Mouse (Mus musculus) heart, embryonic 10.5 days (tissue): ENCODE data around the gene Stim1. TPM values are rescaled to one million over a fixed set of nuclear protein-coding genes. Genes with fewer than 3 reads are reported as not detected.

Experiments used
- DNase-seq: peaks from one replicate; pipeline ENCODE4 v3.0.0-alpha.2; 2017; ENCODE audit warnings: low spot score
- H3K27ac ChIP-seq: fragments of 300-500 bp; sonication (generic); 2 replicates; pipeline ENCODE4 v1.5.1; 2016; ENCODE audit warnings: mild to moderate bottlenecking
- H3K27me3 ChIP-seq: fragments of 300-500 bp; sonication (generic); 2 replicates; pipeline ENCODE4 v1.6.1; 2016; ENCODE audit warnings: mild to moderate bottlenecking; ENCODE audit not compliant: poor library complexity, insufficient read depth, severe bottlenecking
- H3K36me3 ChIP-seq: fragments of 300-500 bp; sonication (generic); 2 replicates; pipeline ENCODE4 v1.6.1; 2016; ENCODE audit warnings: mild to moderate bottlenecking, moderate library complexity
- H3K4me1 ChIP-seq: fragments of 300-500 bp; sonication (generic); 2 replicates; pipeline ENCODE4 v1.6.1; 2016; ENCODE audit warnings: mild to moderate bottlenecking
- H3K4me3 ChIP-seq: fragments of 300-500 bp; sonication (generic); 2 replicates; pipeline ENCODE4 v1.5.1; 2016; ENCODE audit warnings: mild to moderate bottlenecking, moderate library complexity
- H3K9me3 ChIP-seq: fragments of 300-500 bp; sonication (generic); 2 replicates; pipeline ENCODE4 v1.6.1; 2016; ENCODE audit warnings: mild to moderate bottlenecking, moderate library complexity
- WGBS: fragments of 180-500 bp; shearing (Covaris S2); methylation state at CpG from one replicate; pipeline ENCODE4 v1.1.7; 2016; 5-methylcytosine and 5-hydroxymethylcytosine counted together
- polyA plus RNA-seq: library from polyadenylated mRNA; unstranded; fragments of >200 nt; fragmentation: Nextera tagmentation; extraction: Ambion mirVana; gene quantifications from 2 replicates; pipeline ENCODE4 v1.2.1, GENCODE M21; 2016

The Stim1 gene
- polyA plus RNA-seq, 1 experiment from 2014 or later = 16.6 TPM

GRCm38 (mm10) chr7:102242371-102242770, 25.2 kb upstream of the Stim1 start:
- Histone ChIP-seq H3K27me3 (no peaks in the 10 kb centered on the region), H3K4me3 (no peak overlapping the region), H3K27ac (no peak overlapping the region), H3K4me1 (peaks cover 58% of the 10 kb centered on the region), H3K9me3 (no peaks in the 10 kb centered on the region), H3K36me3 (peaks cover 42% of the 10 kb centered on the region)
- WGBS = 74% methylated on average over 5 of the region's 5 CpGs
- no peak for DNase-seq

DNA sequence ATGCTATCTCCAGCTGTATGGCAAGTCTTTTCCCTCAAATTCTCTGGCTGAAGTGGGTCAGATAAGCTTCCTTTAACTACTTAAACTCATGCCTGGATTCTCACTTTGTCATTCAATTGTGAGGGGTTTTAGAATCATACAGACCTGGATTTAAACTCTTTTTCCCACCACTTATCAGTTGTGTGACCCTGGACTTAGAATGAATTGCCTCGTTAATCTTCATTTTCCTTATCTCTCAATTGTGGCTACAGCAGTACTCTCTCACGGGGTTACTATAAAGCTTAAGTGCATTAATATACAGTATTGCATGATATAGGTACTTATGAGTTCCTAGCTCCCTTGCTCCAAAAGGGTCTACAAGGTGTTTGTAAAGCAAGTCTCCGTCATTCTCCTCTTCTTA, 24.7 kb upstream of the Stim1 start:
- peaks cover 37% of the 10 kb centered on the region for H3K36me3 ChIP-seq
- no peaks in the 10 kb centered on the region for H3K9me3 ChIP-seq
- H3K27ac ChIP-seq = no peak overlapping the region
- WGBS = 50% methylated on average over 3 of the region's 3 CpGs
- H3K4me1 ChIP-seq = peaks cover 63% of the 10 kb centered on the region
- DNase-seq = no peak
- no peak overlapping the region for H3K4me3 ChIP-seq
- no peaks in the 10 kb centered on the region for H3K27me3 ChIP-seq

- 63% methylated on average over 2 of the region's 2 CpGs for WGBS
- Histone ChIP-seq H3K4me3 (no peak overlapping the region), H3K36me3 (peaks cover 27% of the 10 kb centered on the region), H3K9me3 (no peaks in the 10 kb centered on the region), H3K4me1 (peaks cover 73% of the 10 kb centered on the region), H3K27ac (no peak overlapping the region), H3K27me3 (no peaks in the 10 kb centered on the region)
- no peak for DNase-seq
Measured at GRCm38 (mm10) chr7:102243870-102244269, 23.7 kb upstream of the Stim1 start.

- DNase-seq = no peak
- Histone ChIP-seq H3K27ac (peak overlapping the region; percentile 62; the same call in 1 of the 2 replicates), H3K36me3 (peaks cover 16% of the 10 kb centered on the region), H3K9me3 (no peaks in the 10 kb centered on the region), H3K4me1 (peaks cover 75% of the 10 kb centered on the region), H3K4me3 (no peak overlapping the region), H3K27me3 (no peaks in the 10 kb centered on the region)
- WGBS = 72% methylated on average over 3 of the region's 3 CpGs
Measured at GRCm38 (mm10) chr7:102244782-102245535, 22.6 kb upstream of the Stim1 start.

DNA sequence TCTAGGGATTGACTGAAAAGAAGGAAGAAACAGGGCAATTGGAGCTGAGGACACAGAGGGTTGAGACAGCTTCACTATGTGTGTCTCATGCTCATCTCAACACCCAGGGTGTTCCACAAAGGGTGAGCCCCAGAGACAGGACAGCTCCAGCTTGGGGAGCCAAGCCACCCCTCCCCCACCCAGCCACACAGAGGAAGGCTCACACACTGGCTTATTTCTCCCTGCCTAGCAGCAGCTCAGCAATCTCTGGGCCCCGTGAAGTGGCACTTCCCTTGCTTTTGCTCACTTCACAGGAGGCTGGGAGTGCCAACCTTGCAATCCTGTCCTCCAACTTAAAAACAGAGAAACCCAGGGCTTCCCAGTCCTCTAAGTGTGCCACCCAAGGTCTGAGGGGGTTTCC, 21.8 kb upstream of the Stim1 start:
- H3K4me1 ChIP-seq = peaks cover 79% of the 10 kb centered on the region
- no peak for DNase-seq
- H3K27ac ChIP-seq = peak overlapping the region; percentile 62
- 3% methylated on average over 1 of the region's 1 CpGs for WGBS
- peaks cover 8% of the 10 kb centered on the region for H3K36me3 ChIP-seq
- H3K4me3 ChIP-seq = peak overlapping the region; percentile 6; the same call in 1 of the 2 replicates
- no peaks in the 10 kb centered on the region for H3K27me3 ChIP-seq
- H3K9me3 ChIP-seq = no peaks in the 10 kb centered on the region

DNA sequence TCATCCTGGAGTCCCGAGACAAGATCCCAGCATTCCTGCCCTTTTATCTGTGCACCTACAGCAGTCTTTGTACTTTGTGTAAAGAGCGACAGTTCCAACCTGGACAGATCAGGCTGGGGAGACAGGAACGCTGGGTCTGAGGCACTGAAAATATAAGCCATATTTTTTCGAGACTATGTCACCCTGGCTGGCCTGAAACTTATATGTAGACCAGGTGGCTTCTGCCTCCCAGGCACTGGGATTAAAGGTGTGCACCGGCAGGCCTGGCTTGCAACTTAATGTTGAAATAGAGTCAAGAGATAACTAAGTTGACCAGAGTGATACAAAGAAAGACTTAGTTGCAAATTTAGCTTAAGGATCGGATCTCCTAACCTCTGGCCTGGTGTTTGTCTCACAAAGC, 21.3 kb upstream of the Stim1 start:
- Histone ChIP-seq H3K4me1 (peaks cover 80% of the 10 kb centered on the region), H3K27me3 (no peaks in the 10 kb centered on the region), H3K4me3 (peak overlapping the region; percentile 6), H3K36me3 (peaks cover 3% of the 10 kb centered on the region; the same call in 1 of the 2 replicates), H3K9me3 (no peaks in the 10 kb centered on the region), H3K27ac (peak overlapping the region; percentile 62)
- no peak for DNase-seq
- WGBS = 54% methylated on average over 6 of the region's 6 CpGs

GRCm38 (mm10) chr7:102246956-102247797, 20.4 kb upstream of the Stim1 start:
- 45% methylated on average over 12 of the region's 12 CpGs for WGBS
- no peak for DNase-seq
- peak overlapping the region; percentile 13; the same call in 1 of the 2 replicates for H3K4me3 ChIP-seq
- no peaks in the 10 kb centered on the region; the same call in 1 of the 2 replicates for H3K36me3 ChIP-seq
- peaks cover 75% of the 10 kb centered on the region for H3K4me1 ChIP-seq
- H3K9me3 ChIP-seq = no peaks in the 10 kb centered on the region
- no peaks in the 10 kb centered on the region for H3K27me3 ChIP-seq
- peak overlapping the region; percentile 62 for H3K27ac ChIP-seq

DNA sequence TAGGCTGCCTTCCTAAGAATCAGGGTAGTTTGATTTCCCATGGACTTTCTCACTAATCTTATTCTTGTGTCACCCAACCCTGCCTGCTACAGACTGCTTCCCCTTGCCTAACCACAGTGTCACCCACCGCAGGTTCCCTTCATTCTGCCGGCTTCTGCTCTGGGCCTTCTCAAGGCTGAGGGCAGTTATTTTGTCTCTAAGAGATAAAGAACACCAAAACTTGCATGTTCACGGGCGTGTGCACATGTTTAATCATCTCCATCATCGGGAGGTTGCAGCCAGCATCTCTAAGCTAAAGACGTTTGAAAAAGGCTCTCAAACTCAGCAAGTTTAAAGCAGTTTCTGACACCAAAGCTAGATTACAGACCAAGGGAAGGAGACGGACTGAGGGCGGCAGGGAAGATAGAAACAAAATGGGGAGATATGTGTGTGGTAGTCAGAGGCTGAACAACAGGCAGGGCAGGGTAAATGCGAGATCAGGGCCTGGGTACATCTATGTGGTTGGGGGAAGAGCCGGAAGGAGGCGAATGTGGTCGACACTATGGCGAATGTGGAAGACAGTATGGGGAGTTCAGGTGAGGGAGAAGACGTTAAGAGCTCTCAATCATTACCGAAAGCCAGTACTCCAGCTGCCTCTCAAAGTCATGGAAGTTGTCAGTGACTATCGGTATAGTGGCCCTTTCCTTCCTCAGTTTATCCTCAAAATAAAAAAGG, 18.8 kb upstream of the Stim1 start:
- H3K4me1 ChIP-seq = peaks cover 60% of the 10 kb centered on the region
- peak overlapping the region; percentile 91 for H3K4me3 ChIP-seq
- 16% methylated on average over 16 of the region's 16 CpGs for WGBS
- H3K27ac ChIP-seq = peak overlapping the region; percentile 98
- no peak for DNase-seq
- no peaks in the 10 kb centered on the region for H3K27me3 ChIP-seq
- H3K9me3 ChIP-seq = no peaks in the 10 kb centered on the region
- H3K36me3 ChIP-seq = no peaks in the 10 kb centered on the region

DNA sequence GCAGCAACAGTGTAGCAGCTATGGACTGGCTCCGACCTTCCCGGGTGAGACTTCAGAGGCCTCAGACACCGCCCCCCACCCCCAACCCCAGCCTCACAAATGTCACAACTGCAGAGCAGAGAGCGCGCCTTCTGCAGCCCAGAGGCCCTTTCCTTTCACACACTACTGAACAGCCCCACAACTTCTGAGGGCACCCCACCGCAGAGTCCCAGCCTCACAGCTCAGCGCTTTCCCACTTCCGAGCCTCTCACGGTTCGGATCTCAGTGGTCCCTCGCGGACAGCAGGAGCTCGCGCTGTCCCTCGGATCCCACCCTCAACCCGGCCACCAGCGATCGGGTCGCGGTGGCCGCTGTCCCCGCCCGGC, 18.1 kb upstream of the Stim1 start:
- peaks cover 54% of the 10 kb centered on the region for H3K4me1 ChIP-seq
- H3K27me3 ChIP-seq = no peaks in the 10 kb centered on the region
- DNase-seq = no peak
- no peaks in the 10 kb centered on the region for H3K36me3 ChIP-seq
- peak overlapping the region; percentile 91 for H3K4me3 ChIP-seq
- H3K27ac ChIP-seq = peak overlapping the region; percentile 98
- under 1% methylated on average over 23 of the region's 23 CpGs for WGBS
- no peaks in the 10 kb centered on the region for H3K9me3 ChIP-seq

DNA sequence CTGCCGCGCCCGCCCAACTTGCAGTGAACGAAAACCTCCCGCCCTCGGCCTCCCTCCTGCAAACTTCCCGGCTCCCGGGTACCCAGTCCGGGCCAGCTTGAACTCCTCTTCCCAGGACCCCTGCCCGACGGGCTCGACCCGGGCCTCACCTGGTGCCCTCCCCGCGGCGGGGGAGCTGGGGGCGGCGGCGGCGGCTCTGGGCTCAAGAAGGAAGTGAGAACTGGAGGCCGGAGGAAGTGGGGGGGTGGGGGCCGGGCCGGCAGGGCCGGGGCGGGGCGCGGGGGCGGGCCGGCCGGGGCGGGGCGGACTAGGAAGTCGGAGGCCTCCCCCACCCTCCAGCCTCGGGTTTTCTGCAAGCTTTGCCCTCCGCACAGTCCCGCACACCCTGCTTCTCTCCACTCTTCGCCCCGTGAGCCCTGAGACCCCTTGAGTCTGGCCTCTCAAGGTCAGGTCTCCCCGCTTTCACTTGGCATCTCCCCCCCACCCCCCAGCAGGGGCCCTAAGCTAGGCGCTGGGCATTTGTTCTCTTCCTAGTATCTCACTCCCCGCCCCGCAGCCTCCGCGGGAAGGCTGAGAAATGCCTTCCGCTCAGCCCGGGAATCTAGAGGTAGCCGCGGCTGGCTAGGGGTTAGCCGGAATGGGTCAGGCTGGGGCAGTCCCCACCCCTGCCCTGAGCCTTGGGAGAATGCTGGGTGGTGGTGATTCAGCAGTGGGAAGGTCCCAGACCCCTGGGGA, 17.5 kb upstream of the Stim1 start:
- peak overlapping the region; percentile 91 for H3K4me3 ChIP-seq
- H3K9me3 ChIP-seq = no peaks in the 10 kb centered on the region
- H3K4me1 ChIP-seq = peaks cover 48% of the 10 kb centered on the region
- 1% methylated on average over 40 of the region's 49 CpGs for WGBS
- peak; percentile 93 for DNase-seq
- H3K27ac ChIP-seq = peak overlapping the region; percentile 98
- H3K27me3 ChIP-seq = no peaks in the 10 kb centered on the region
- no peaks in the 10 kb centered on the region for H3K36me3 ChIP-seq

DNA sequence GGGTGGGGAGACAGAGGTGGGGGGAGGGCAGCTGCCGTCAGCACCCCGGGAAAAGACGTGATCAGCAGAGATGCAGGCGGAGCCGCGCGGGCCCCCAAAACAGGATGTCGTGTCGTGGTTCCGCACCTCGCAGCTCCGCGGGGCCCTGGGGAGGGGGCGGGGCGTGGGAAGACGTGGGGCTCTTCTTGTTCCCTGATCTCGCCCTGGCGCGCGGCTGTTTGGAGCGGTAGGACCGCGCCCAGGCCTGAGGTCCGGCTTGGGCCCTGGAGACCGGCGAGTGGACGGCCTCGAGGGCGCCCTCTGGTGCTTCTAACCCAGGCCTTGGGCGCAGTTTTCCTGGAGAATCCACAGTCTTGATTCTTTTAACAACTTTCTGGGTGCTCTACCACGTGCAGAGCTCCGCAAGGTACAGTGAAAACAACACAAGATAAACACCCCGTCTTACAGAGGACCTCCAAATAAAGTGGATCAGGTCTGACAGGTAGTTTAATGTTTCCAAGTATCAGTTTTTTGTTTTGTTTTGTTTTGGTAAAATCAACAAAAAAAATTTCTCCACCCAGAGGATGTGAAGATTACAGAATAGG, 16.9 kb upstream of the Stim1 start:
- peak overlapping the region; percentile 91 for H3K4me3 ChIP-seq
- under 1% methylated on average over 30 of the region's 33 CpGs for WGBS
- no peaks in the 10 kb centered on the region for H3K27me3 ChIP-seq
- peak overlapping the region; percentile 98 for H3K27ac ChIP-seq
- H3K4me1 ChIP-seq = peaks cover 42% of the 10 kb centered on the region
- peak; percentile 95 for DNase-seq
- no peaks in the 10 kb centered on the region for H3K36me3 ChIP-seq
- H3K9me3 ChIP-seq = no peaks in the 10 kb centered on the region

GRCm38 (mm10) chr7:102253631-102254030, 14.0 kb upstream of the Stim1 start:
- H3K4me3 ChIP-seq = no peak overlapping the region
- H3K36me3 ChIP-seq = no peaks in the 10 kb centered on the region
- H3K27me3 ChIP-seq = no peaks in the 10 kb centered on the region
- H3K4me1 ChIP-seq = peaks cover 13% of the 10 kb centered on the region
- WGBS = 77% methylated on average over 1 of the region's 1 CpGs
- DNase-seq = no peak
- H3K27ac ChIP-seq = no peak overlapping the region
- H3K9me3 ChIP-seq = no peaks in the 10 kb centered on the region
